Mouse (Mus musculus): ENCODE measurements around the gene Fut1. TPM values are rescaled to one million over a fixed set of nuclear protein-coding genes. Genes with fewer than 3 reads are reported as not detected.
A peak's percentile ranks its signal among the peaks of the same experiment; 100 is the strongest.

Gene Fut1
- total RNA-seq, 2 experiments from 2014 or later: not detected

DNA sequence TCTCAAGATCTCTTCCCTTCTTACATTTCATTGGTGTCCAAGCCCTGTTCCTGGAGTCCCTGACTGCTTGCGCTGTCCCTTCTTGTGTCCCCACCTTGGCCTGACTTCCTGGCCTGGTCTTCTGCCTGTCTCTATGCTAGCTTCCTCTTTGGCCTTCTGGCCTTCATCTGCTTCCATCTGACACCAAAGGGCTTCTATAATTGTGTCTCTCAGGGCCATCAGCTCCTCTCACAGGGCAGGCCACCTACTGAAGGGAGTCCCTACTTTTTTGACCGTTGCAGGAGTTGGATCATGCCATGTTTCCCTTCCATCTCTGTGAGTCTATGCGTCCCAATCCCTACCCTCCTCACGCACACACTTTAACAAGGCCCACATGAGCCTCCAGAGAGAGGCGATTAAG lies 27.2 kb upstream of the Fut1 start:
- Histone ChIP-seq H3K4me3 (no peak overlapping the region), H3K27ac (peak overlapping the region; percentile 76)
- intact Hi-C loops (cut with DNase I): loop anchor here (2.0 kb wide), 2 partner anchors 21 to 33 kb away; no protein-coding TSS in a partner anchor
- no peak for TF ChIP-seq CTCF (IDR thresholded peaks at IDR 0.05)
- DNase-seq: no peak

DNA sequence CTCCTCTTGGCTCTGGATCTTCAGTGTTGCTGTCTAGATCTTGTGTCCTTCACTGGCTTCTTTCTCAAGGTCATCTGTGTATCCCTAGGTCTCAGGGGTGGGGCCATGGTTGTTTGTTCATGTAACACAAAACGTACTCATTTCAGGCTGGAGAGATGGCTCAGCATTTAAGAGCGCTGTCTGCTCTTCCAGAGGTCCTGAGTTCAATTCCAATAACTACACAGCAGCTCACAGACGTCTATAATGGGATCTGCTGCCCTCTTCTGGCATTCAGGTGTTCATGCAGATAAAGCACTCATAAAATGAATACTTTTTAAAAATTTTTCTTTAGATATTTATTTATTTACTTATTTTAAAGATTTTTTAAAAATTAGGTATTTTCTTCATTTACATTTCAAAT lies 26.2 kb upstream of the Fut1 start:
- peak; percentile 54 for TF ChIP-seq CTCF (IDR thresholded peaks at IDR 0.05)
- peak overlapping the region; percentile 76 for H3K27ac ChIP-seq
- H3K4me3 ChIP-seq: no peak overlapping the region
- intact Hi-C loops (cut with DNase I): loop anchor here (2.0 kb wide), 1 partner anchor 34 kb away; no protein-coding TSS in a partner anchor
- no peak for DNase-seq

- intact Hi-C loops (cut with DNase I): loop anchor here (2.0 kb wide), 2 partner anchors 35 to 117 kb away; no protein-coding TSS in a partner anchor
- no peak for TF ChIP-seq CTCF (IDR thresholded peaks at IDR 0.05)
- DNase-seq: no peak
- Histone ChIP-seq H3K27ac (peak overlapping the region; percentile 77), H3K4me3 (no peak overlapping the region)
Observed at GRCm38 (mm10) chr7:45591880-45592279, 25.2 kb upstream of the Fut1 start.

DNA sequence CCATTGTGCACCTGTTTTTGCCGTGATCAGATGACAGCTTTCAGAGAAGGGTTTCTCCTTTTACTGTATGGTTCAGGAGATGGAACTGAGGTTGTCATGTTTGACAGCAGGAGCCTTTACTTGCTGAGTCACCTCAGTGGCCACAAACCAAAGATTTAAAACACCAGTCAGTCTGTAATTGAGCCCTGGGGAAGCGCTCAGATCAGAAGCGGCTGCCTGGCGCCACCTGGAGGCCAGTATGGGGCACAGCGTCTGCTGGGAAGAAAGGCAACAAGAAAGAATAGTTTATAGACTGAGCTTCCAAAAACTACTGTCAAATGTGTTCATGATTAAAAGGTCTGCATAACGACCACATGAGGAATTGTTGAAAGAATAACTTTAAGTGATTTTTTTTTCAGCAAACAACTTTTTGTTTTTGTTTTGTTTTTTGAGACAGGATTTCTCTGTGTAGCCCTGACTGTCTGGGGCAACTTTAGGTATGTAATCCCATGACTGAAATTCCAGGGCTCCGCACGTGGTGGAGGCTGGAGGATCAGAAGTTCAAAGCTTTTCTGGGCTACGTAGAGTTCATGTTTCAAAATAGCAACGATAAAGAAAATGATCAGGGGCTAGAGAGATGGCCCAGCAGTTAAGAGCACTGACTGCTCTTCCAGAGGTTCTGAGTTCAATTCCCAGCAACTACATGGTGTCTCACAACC lies 23.8 kb upstream of the Fut1 start:
- peak; percentile 85 for DNase-seq
- peak overlapping the region; percentile 77 for H3K27ac ChIP-seq
- intact Hi-C loops (cut with DNase I): loop anchor here (2.0 kb wide), 1 partner anchor 118 kb away; no protein-coding TSS in a partner anchor
- H3K4me3 ChIP-seq: peak overlapping the region; percentile 31
- TF ChIP-seq CTCF (IDR thresholded peaks at IDR 0.05): no peak; the same call in 1 of the 2 replicates

DNA sequence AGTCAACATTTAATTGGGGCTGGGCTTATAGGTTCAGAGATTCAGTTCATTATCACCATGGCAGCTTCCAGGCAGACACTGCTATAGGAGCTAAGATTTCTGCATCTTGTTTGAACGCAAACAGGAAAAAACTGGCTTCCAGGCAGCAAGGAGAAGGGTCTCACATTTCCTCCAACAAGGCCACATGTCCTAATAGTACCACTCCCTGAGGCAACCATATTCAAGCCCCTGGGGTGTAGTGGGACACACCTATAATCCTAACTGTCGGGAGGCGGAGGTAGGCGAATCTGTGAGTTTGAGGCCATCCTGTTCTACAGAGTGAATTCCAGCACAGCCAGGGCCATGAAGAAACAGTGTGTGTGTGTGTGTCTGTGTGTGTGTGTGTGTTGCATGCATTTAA lies 21.9 kb upstream of the Fut1 start:
- no peak for DNase-seq
- intact Hi-C loops (cut with DNase I): loop anchor here (5.0 kb wide), 1 partner anchor 37 kb away; no protein-coding TSS in a partner anchor
- no peak for TF ChIP-seq CTCF (IDR thresholded peaks at IDR 0.05)
- no peak overlapping the region for H3K27ac ChIP-seq
- no peak overlapping the region for H3K4me3 ChIP-seq

DNA sequence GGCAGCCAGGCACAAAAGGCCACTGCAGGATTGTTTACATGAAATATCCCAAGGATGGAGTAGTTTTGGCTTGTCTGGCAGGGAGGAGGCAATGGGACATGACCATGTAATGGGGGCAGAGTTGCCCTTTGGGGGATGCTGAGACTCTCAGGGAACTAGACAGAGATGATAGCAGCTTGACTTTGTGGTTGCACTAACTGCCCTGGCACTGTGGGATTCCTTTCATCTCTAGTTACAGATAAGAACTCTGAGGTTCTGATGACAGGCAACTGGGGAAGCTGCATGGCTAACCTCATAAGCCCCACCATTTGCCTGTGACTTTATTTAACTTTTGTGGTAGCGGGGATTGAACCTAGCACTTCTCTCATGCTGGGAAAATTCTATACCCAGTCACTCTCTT lies 21.0 kb upstream of the Fut1 start:
- intact Hi-C loops (cut with DNase I): loop anchor here (2.0 to 5.0 kb wide), 3 partner anchors 15 to 91 kb away; no protein-coding TSS in a partner anchor
- H3K4me3 ChIP-seq: no peak overlapping the region
- no peak for TF ChIP-seq CTCF (IDR thresholded peaks at IDR 0.05)
- H3K27ac ChIP-seq: no peak overlapping the region
- no peak for DNase-seq

DNA sequence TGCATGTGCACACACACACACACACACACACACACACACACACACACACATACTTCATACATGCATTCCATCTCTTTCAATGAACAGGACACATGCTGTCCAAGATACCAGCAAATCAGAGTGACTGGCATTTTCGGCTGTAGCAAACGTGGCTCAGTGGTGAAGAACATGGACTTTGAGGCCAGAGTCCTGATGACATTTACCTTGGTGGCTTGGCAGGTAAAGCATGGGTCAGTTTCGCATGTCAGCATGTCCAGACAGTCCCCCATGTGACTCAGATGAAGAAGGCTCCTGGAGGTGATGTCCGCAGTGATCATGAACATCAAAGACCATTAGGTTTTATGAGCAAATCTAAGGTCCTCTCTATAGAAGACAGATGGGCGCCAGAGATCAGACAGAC lies 20.1 kb upstream of the Fut1 start:
- Histone ChIP-seq H3K27ac (no peak overlapping the region), H3K4me3 (no peak overlapping the region)
- intact Hi-C loops (cut with DNase I): loop anchor here (2.0 to 5.0 kb wide), 3 partner anchors 14 to 90 kb away; no protein-coding TSS in a partner anchor
- no peak for TF ChIP-seq CTCF (IDR thresholded peaks at IDR 0.05)
- no peak for DNase-seq

DNA sequence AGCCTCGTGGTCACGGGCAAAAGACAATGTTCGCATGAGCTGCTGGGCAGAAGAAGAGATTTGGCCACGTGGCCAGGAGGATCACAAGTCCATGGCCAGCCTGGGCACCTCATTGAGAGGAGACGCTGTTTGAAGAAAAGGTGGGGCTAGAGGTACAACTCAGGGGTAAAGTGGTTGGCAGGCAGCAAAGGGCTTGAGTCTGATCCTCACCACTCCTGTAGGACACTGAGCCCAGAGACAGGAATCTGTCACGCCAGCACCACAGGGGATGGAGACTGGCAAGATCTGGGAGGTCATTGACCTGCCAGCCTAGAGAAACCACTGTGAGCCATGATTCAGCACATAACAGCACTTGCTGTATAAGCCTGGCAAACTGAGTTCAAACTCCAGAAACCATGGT lies 19.6 kb upstream of the Fut1 start:
- DNase-seq: no peak
- H3K27ac ChIP-seq: no peak overlapping the region
- no peak overlapping the region for H3K4me3 ChIP-seq
- no peak for TF ChIP-seq CTCF (IDR thresholded peaks at IDR 0.05)
- intact Hi-C loops (cut with DNase I): loop anchor here (2.0 to 5.0 kb wide), 3 partner anchors 13 to 89 kb away; no protein-coding TSS in a partner anchor

- intact Hi-C loops (cut with DNase I): loop anchor here (5.0 kb wide), 1 partner anchor 33 kb away; no protein-coding TSS in a partner anchor
- Histone ChIP-seq H3K27ac (no peak overlapping the region), H3K4me3 (no peak overlapping the region)
- TF ChIP-seq CTCF (IDR thresholded peaks at IDR 0.05): no peak
- no peak for DNase-seq
Observed at GRCm38 (mm10) chr7:45598960-45599879, 17.9 kb upstream of the Fut1 start.

DNA sequence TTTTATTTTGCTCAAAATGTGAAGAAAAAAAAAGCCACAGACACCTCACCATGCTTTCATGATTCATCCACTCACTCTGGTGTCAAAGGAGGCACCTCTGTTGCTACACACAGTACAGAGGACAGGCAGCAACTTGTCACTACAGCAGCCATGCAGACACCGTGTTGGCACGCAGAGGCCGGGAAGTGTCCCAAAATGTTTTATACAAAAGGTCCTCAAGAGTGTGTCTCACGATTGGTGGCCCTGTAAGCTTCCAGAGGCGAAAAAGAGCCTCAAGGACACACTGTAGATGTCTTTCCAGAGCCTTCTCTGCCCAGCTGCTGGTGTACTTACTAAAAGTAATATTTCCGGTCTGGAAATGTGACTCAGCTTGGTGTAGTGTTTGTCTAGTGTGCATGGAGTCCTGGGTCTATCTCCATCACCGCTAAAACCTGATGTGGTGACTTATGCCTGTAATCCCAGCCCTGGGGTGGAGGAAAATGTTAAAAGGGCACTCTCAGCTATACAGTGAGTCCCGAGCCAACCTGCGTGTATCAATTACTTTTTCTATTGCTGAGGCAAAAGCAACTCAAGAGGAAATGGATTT lies 11.3 kb upstream of the Fut1 start:
- DNase-seq: peak; percentile 7
- no peak overlapping the region for H3K4me3 ChIP-seq
- no peak for TF ChIP-seq CTCF (IDR thresholded peaks at IDR 0.05)
- H3K27ac ChIP-seq: no peak overlapping the region
- intact Hi-C loops (cut with DNase I): no loop called here

- intact Hi-C loops (cut with DNase I): no loop called here
- Histone ChIP-seq H3K4me3 (no peak overlapping the region), H3K27ac (no peak overlapping the region)
- no peak for TF ChIP-seq CTCF (IDR thresholded peaks at IDR 0.05)
- DNase-seq: no peak
Observed at GRCm38 (mm10) chr7:45609511-45609910, 7.6 kb upstream of the Fut1 start.

GRCm38 (mm10) chr7:45616277-45616676 lies 812 bp upstream of the Fut1 start:
- Histone ChIP-seq H3K27ac (no peak overlapping the region), H3K4me3 (no peak overlapping the region)
- no peak for TF ChIP-seq CTCF (IDR thresholded peaks at IDR 0.05)
- intact Hi-C loops (cut with DNase I): no loop called here
- DNase-seq: peak; percentile 81
